In genomic region chr17:35771656-35772405, GRCm38 (mm10) we compare ENCODE assay signal across 12 mouse cellular contexts. TPM values are rescaled to one million over a fixed set of nuclear protein-coding genes. Genes with fewer than 3 reads are reported as not detected.
DNase-seq lines count a peak whose midpoint lies in the region; ATAC-seq and TF ChIP-seq lines count a peak whose summit lies in the region.
"Had no signal": no experiment of that assay in that cellular context is flagged by ENCODE, and none has a peak within 500 bp of the region (broad histone marks: within the 10 kb centered on the region; RNA-seq: fewer than 3 reads in every experiment).

No protein-coding gene starts in this region.

- intact Hi-C loops in left cerebral cortex, postnatal 4 days (cut with DNase I), result no loop called here

- no peaks in the 10 kb centered on the region for H3K9me3 ChIP-seq in intestine, embryonic 16.5 days (ENCODE audit: control insufficient read depth, low read length)
- no peaks in the 10 kb centered on the region for H3K9me3 ChIP-seq in forebrain, postnatal 0 days (ENCODE audit: low read length)
- H3K9me3 ChIP-seq: forebrain, embryonic 12.5 days had no signal

- H3K4me3 ChIP-seq in intestine, embryonic 16.5 days (ENCODE audit: low read length), result no peak overlapping the region
- H3K4me3 ChIP-seq in forebrain, postnatal 0 days (ENCODE audit: low read depth, low read length), result no peak overlapping the region
- H3K4me3 ChIP-seq: forebrain, embryonic 12.5 days had no signal

- no peak overlapping the region for H3K9ac ChIP-seq in intestine, embryonic 16.5 days (ENCODE audit: low read depth, low read length)
- H3K9ac ChIP-seq in forebrain, postnatal 0 days, result no peak overlapping the region
- H3K9ac ChIP-seq: forebrain, embryonic 12.5 days had no signal

- WGBS in intestine, embryonic 16.5 days, result 62% methylated on average over 15 of the region's 15 CpGs
- 84% methylated on average over 15 of the region's 15 CpGs for WGBS in forebrain, postnatal 0 days

- no peak overlapping the region for H3K4me2 ChIP-seq in intestine, embryonic 16.5 days (ENCODE audit: low read depth, low read length)
- no peak overlapping the region for H3K4me2 ChIP-seq in forebrain, postnatal 0 days (ENCODE audit: low read depth)
- H3K4me2 ChIP-seq: forebrain, embryonic 12.5 days; midbrain, embryonic 11.5 days had no signal

- H3K36me3 ChIP-seq in intestine, embryonic 16.5 days (ENCODE audit: control insufficient read depth, insufficient read depth, low read length), result no peaks in the 10 kb centered on the region
- no peaks in the 10 kb centered on the region for H3K36me3 ChIP-seq in forebrain, postnatal 0 days (ENCODE audit: insufficient read depth)
- H3K36me3 ChIP-seq: forebrain, embryonic 12.5 days had no signal

- H3K27ac ChIP-seq in intestine, embryonic 16.5 days (ENCODE audit: low read length), result peak overlapping the region; percentile 6; the same call in 1 of the 2 replicates
- H3K27ac ChIP-seq in forebrain, postnatal 0 days (ENCODE audit: low read depth, low read length), result no peak overlapping the region
- H3K27ac ChIP-seq: forebrain, embryonic 12.5 days had no signal

- H3K27me3 ChIP-seq in intestine, embryonic 16.5 days (replicated peaks; ENCODE audit: control insufficient read depth, insufficient read depth, low read length), result no peaks in the 10 kb centered on the region
- no peaks in the 10 kb centered on the region for H3K27me3 ChIP-seq in forebrain, postnatal 0 days (ENCODE audit: insufficient read depth, low read length)
- H3K27me3 ChIP-seq: forebrain, embryonic 12.5 days had no signal

- DNase-seq in cerebellum, adult 11-12 months, result peak; percentile 44
- DNase-seq in left cerebral cortex, postnatal 4 days, result peak; percentile 42
- no peak for DNase-seq in left cerebral cortex, adult 11 months (ENCODE audit: low spot score)
- peak; percentile 63 for DNase-seq in adrenal gland, postnatal 14 days
- no peak for DNase-seq in adipocyte (ENCODE audit: low spot score)
- no peak for DNase-seq in forebrain, postnatal 0 days
- DNase-seq: B cell, adult 2 months; kidney, postnatal 10 days had no signal

- no peak for ATAC-seq in cerebellum, adult (ENCODE audit: insufficient number of reproducible peaks, low FRiP score, low TSS enrichment)
- peak; percentile 47 for ATAC-seq in intestine, embryonic 16.5 days
- no peak for ATAC-seq in forebrain, postnatal 0 days

- peaks cover 7% of the 10 kb centered on the region for H3K4me1 ChIP-seq in intestine, embryonic 16.5 days (ENCODE audit: control insufficient read depth, insufficient read depth, low read length)
- no peaks in the 10 kb centered on the region for H3K4me1 ChIP-seq in forebrain, postnatal 0 days (ENCODE audit: insufficient read depth)
- H3K4me1 ChIP-seq: forebrain, embryonic 12.5 days had no signal

- no peak for TF ChIP-seq CTCF in forebrain, postnatal 0 days (IDR thresholded peaks at IDR 0.05; ENCODE audit: low read depth)

RNA-seq across cellular contexts. Expression of gene Ier3, which starts 49.7 kb away (rescaled TPM):
- 1 to 10 TPM; 4.8 to 5.1 TPM for total RNA-seq in left cerebral cortex, postnatal 4 days (2021)
- 12.7 and 26.3 TPM in 2 replicates for total RNA-seq in adrenal gland, postnatal 14 days (2021)
- 16.0 and 16.2 TPM in 2 replicates for polyA plus RNA-seq in intestine, embryonic 16.5 days (2015; fragmentation: Nextera tagmentation; extraction: Ambion mirVana)
- total RNA-seq in forebrain, postnatal 0 days (2014; rRNA removed), result 8.9 and 9.0 TPM in 2 replicates
- polyA plus RNA-seq in forebrain, postnatal 0 days (2015; fragmentation: Nextera tagmentation; extraction: Ambion mirVana), result 13.0 and 13.1 TPM in 2 replicates

RNA-seq across cellular contexts. Expression of gene Flot1, which starts 51.2 kb away (rescaled TPM):
- total RNA-seq in left cerebral cortex, postnatal 4 days (2021), result 100 to 1,000 TPM; 113 TPM
- total RNA-seq in adrenal gland, postnatal 14 days (2021), result 52.4 and 59.5 TPM in 2 replicates
- 56.9 and 58.5 TPM in 2 replicates for polyA plus RNA-seq in intestine, embryonic 16.5 days (2015; fragmentation: Nextera tagmentation; extraction: Ambion mirVana)
- 90.4 and 103 TPM in 2 replicates for total RNA-seq in forebrain, postnatal 0 days (2014; rRNA removed)
- polyA plus RNA-seq in forebrain, postnatal 0 days (2015; fragmentation: Nextera tagmentation; extraction: Ambion mirVana), result 104 and 113 TPM in 2 replicates

Comparison
In these comparisons a context has a peak if more than half of its experiments do, and no peak if none do; other contexts are left out.
1. DNase-seq: peak in cerebellum, adult 11-12 months (single experiment), left cerebral cortex, postnatal 4 days (single experiment) and adrenal gland, postnatal 14 days (single experiment); none in left cerebral cortex, adult 11 months (single experiment), adipocyte (single experiment) and forebrain, postnatal 0 days (single experiment).